Mouse (Mus musculus) c-Kit-negative CD71-positive TER-119-positive erythroid progenitor cells, embryonic 14.5 days (primary cell): ENCODE results near the gene Gtf2h4.

Experiments used
- DNase-seq: peaks from one replicate; pipeline ENCODE4 v3.0.0-alpha.2; 2013; ENCODE audit warnings: low read depth, low spot score

Gene Gtf2h4

GRCm38 (mm10) chr17:35697429-35697758 lies 23.9 kb upstream of the Gtf2h4 start:
- no peak for DNase-seq

DNA sequence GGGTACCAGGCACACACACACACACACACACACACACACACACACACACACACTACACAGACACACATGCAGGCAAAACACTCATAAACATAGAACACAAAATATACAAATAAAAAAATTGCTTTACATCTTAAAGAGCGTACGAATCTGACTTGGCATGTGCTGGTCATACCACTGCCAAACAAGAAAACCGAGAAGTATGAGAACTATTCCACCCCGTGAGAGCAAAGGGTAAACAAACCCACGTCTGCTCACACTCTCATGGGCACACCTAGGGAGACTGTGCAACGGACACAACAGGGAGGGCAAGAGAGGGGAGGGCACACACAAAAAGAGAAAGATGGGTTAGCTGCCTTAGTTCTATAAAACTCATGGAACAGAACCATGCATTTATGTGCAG lies 23.2 kb upstream of the Gtf2h4 start:
- no peak for DNase-seq

- peak; percentile 8 for DNase-seq
Measured at GRCm38 (mm10) chr17:35695289-35695688, 21.8 kb upstream of the Gtf2h4 start.

DNA sequence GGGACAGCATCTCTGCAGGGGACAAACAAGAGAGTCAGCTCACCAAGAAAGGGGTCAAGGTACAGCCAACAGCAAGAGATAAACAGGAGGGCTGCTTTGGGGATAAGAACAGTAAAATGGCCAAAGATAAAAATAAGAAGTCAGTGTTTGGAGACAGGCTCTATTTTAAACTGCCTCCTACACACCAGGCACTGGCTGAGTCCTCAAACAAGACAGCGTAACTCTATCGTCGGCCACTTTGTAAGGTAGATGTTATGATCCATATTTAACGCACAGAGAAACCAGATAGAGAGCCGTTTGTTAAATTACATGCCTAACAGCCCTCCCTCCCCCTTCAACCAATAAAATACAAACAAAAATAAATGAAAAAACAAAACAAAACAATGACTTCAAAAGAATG lies 20.4 kb upstream of the Gtf2h4 start:
- DNase-seq: no peak

- DNase-seq: no peak
Measured at GRCm38 (mm10) chr17:35692368-35692767, 18.8 kb upstream of the Gtf2h4 start.

GRCm38 (mm10) chr17:35691811-35692210 lies 18.3 kb upstream of the Gtf2h4 start:
- DNase-seq: no peak

DNA sequence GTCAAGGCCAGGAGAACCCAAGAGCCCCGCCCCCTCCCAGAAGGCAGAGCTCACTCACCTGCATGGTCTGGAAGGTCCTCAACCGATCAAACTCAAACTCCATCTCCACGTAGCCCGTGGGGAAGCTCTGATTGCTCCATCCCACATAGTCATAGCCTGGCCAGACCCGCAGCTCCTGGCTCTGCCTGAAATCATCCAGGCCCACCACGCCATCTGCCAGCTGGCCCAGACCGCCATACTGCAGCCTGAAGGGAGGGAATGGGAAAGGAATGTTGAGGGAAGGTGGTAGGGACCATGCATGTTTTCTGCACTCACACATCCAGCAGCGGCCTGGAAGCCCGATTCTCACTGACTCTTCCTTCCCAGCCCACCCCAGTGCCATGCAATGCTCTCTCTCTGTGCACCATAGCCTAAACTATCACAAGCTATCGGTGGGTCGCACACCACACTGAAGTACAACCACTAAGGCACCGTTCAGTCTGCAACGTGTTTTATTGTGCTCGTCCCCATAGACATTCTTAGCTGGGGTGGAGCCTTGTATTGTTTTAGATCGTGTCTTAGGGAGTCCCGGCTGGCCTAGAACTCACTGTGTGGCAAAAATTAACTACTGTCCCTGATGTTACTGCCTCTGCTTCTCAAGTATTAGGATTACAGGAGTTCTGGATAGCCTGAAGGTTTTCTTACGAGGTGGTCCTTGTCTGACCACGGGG lies 16.6 kb upstream of the Gtf2h4 start:
- DNase-seq: no peak

- DNase-seq: no peak
Measured at GRCm38 (mm10) chr17:35688347-35689175, 15.0 kb upstream of the Gtf2h4 start.

GRCm38 (mm10) chr17:35685061-35685460 lies 11.5 kb upstream of the Gtf2h4 start:
- no peak for DNase-seq

- no peak for DNase-seq
Measured at GRCm38 (mm10) chr17:35681986-35682385, 8.4 kb upstream of the Gtf2h4 start.

DNA sequence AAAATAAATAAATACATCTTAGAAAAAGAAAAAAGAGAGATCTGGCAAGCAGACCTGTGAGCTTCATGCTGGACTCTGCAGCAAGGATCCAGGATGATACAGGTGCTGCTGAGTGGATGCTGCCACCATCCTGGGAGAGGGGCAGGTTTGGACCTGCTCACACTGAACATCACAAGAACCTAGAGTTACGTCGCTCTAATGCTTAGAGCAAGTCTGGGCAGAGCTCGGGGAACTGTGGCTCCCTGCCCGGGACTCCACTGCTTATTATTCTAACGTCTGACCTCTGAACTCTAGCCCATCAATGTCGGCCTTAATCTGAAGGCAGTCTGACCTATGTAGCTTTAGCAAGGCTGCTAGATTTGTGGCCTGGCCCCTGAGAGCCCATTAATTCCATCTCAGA lies 7.1 kb upstream of the Gtf2h4 start:
- no peak for DNase-seq

GRCm38 (mm10) chr17:35672527-35672926 lies 1.0 kb downstream of the Gtf2h4 start:
- no peak for DNase-seq

DNA sequence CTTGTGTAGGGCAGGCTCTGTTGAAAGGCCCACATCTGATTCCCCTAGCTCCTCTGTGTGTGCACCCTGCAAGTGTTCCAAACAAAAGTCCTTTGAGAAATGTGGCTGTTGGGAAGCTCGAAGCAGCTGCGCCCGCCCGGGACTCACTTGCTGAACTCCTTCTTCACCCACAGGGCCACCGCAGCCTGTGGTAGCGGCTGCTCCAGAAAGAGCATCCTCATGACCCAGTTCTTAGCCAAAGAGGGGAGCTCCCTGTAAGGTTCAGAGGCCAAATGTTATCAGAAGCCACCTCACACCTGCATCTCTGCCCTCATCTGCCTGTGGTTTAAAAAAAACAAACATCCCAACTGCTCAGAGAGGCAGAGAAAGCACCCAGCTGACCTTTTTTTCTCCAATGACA lies 1.7 kb downstream of the Gtf2h4 start:
- no peak for DNase-seq

DNA sequence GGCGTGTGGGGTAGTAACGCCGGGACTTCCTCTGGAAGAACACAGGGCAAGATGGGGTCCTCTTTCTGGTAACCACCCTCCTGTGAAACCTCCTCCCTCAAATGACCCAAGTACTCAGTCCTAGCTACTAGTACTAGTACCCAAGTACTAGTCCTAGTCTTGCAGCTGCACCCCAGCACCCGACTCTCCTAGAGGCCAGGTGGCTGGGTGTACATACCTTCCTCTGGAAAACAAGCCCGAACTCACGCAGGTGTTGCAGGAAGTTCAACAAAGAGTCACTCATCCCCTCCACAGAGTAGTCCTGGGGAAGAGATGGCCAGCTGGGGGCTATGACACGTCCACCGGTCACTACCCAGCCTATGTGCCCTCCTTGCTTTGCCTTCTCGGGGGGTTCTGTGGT lies 3.8 kb downstream of the Gtf2h4 start:
- DNase-seq: no peak

DNA sequence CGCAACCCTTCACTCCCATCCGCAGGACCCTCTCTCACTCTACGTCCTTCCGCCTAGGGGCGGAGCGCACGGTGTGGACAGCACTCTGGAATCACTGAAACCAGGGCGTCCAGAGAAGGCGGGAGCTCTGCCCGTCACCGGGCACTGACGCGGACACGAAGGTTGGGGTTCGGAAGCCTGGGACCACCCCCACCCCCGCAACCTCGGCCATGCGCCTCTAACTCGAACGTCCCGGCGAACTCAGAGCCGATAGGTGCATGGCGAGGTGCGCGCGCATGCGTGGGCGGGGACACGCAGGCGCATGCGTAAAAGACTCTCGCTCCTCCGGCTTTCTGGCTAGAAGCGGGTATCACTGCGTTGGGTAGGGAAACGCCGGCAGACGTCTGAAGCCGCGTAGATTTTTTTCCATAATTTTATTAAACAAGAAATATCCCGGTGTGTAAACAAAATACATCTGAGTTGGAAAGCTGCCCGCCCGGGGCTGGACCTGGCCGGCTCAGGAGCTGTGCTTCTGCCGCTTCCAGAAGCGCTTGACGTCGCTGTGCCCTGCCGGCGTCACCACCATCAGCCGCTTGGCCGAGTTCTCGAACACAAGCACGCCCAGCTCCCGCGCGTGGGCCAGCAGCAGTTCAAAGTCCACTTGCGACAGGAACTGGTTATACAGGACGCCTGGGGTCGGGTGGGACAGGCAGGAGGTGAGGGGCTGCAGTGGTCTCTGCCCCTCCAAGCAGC lies 6.0 kb downstream of the Gtf2h4 start, which contains the start of gene Vars2:
Gene Vars2 (minus strand): TSS at position 259 of the 732 bp plus-strand sequence.
- DNase-seq: peak; percentile 91

- DNase-seq: no peak
Measured at GRCm38 (mm10) chr17:35666851-35667256, 6.7 kb downstream of the Gtf2h4 start.

- no peak for DNase-seq
Measured at GRCm38 (mm10) chr17:35665957-35666515, 7.5 kb downstream of the Gtf2h4 start.

- no peak for DNase-seq
Measured at GRCm38 (mm10) chr17:35653086-35653485, 20.5 kb downstream of the Gtf2h4 start.

GRCm38 (mm10) chr17:35649429-35649828 lies 24.1 kb downstream of the Gtf2h4 start:
- no peak for DNase-seq

GRCm38 (mm10) chr17:35643609-35644236 lies 29.8 kb downstream of the Gtf2h4 start, which contains the start of gene Mucl3:
Gene Mucl3, minus strand, starts transcription at chr17:35643695.
- DNase-seq: no peak

DNA sequence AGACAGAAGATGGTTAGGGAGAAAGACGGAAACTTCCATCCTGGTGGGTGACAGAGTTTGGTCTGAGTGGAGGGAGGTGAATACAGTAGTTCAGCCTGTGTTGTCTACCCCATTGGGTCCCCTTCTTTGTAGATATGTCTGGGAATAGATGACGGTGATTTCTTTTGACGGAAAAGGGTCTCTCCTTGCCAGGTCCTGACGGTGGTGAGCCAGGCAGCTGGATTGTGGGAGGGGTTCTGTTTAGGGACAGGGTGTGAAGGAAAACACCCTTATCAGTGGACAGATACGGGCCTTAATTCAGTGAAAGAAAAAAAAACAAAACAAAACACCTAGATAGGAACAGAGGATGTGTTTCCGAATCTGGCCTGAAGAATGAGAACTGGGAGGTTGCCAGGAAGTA lies 34.2 kb downstream of the Gtf2h4 start:
- DNase-seq: no peak
